Mouse (Mus musculus) hindbrain, embryonic 15.5 days (tissue): ENCODE measurements around the gene Slc17a2. TPM values are rescaled to one million over a fixed set of nuclear protein-coding genes. Genes with fewer than 3 reads are reported as not detected.
"Not testable (repeated sequence)": the region's sequence is repeated elsewhere in the genome, so short reads cannot be mapped to it uniquely, and the experiment has no call there.

Experiments
- ATAC-seq: fragments of 200-750 bp; cut with Nextera tagmentation; 2 replicates; pipeline ENCODE4 v1.8.0; 2017; ENCODE audit warnings: low read depth, moderate number of reproducible peaks, moderate TSS enrichment; ENCODE audit not compliant: low FRiP score
- H3K27ac ChIP-seq: fragments of 300-500 bp; sonication (generic); replicated peaks from 2 replicates; pipeline ENCODE4 v1.5.1; 2015; ENCODE audit warnings: mild to moderate bottlenecking, inconsistent platforms
- H3K27me3 ChIP-seq: fragments of 300-500 bp; sonication (generic); 2 replicates; pipeline ENCODE4 v1.6.1; 2015; ENCODE audit warnings: control low read depth, inconsistent platforms
- H3K36me3 ChIP-seq: fragments of 300-500 bp; sonication (generic); 2 replicates; pipeline ENCODE4 v1.6.1; 2015; ENCODE audit warnings: control low read depth, inconsistent platforms
- H3K4me1 ChIP-seq: fragments of 300-500 bp; sonication (generic); replicated peaks from 2 replicates; pipeline ENCODE4 v1.6.1; 2015; ENCODE audit warnings: control low read depth, inconsistent platforms
- H3K4me2 ChIP-seq: fragments of 300-500 bp; sonication (generic); 2 replicates; pipeline ENCODE4 v1.6.1; 2015; ENCODE audit warnings: moderate library complexity, mild to moderate bottlenecking, inconsistent platforms
- H3K4me3 ChIP-seq: fragments of 300-500 bp; sonication (generic); 2 replicates; pipeline ENCODE4 v1.5.1; 2015; ENCODE audit warnings: mild to moderate bottlenecking, inconsistent platforms
- H3K9ac ChIP-seq: fragments of 300-500 bp; sonication (generic); 2 replicates; pipeline ENCODE4 v1.6.1; 2015; ENCODE audit warnings: inconsistent platforms
- H3K9me3 ChIP-seq: fragments of 300-500 bp; sonication (generic); 2 replicates; pipeline ENCODE4 v1.6.1; 2016; ENCODE audit warnings: control low read depth, inconsistent platforms
- WGBS: fragments of 180-500 bp; shearing (Covaris S2); methylation state at CpG from one replicate; pipeline ENCODE4 v1.1.7; 2015; 5-methylcytosine and 5-hydroxymethylcytosine counted together
- polyA plus RNA-seq: library from polyadenylated mRNA; unstranded; fragments of >200 nt; fragmentation: Nextera tagmentation; extraction: Ambion mirVana; gene quantifications from 2 replicates; pipeline ENCODE4 v1.2.1, GENCODE M21; 2015

Gene Slc17a2
- polyA plus RNA-seq, 1 experiment from 2014 or later, result not detected

DNA sequence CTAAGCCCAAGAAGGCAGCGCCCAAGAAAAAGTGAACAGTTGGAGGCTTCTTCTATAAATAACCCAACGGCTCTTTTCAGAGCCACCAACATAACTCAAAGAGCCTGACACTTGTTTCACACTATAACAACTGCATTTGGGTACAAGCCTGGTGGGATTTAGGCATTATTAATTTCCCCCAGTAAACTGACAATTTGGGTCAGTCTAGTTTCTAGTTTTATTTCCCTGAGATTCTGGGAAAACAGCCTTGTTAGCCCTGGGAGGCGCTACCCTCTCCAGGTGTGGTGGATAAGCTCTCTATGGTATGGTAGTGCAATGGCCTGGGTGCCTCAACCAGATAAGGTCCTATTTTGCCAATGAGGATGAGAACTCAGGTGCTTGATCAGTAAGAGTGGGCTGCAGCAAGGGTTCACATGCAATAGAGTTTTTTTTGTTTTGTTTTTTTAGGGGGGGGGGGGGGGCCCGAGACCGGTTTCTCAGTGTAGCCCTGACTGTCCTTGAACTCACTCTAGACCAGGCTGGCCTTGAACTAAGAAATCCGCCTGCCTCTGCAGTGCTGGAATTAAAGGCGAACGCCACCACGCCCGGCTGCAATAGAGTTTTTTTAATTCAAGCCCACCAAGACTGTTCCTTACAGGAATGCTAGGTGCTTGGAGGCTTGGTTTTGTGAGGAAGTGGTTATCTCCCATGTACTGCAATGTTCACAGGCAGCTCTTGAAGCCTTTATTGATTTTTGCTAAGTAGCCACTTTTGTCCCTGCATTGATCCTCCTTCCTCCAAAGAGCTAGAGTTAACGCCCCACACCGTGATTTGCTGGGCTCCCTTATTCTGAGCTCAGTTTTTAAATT lies 42.2 kb upstream of the Slc17a2 start:
- Histone ChIP-seq H3K27ac (peak overlapping the region; percentile 87), H3K4me1 (peaks cover 31% of the 10 kb centered on the region), H3K4me2 (peak overlapping the region; percentile 87), H3K36me3 (no peaks in the 10 kb centered on the region), H3K4me3 (peak overlapping the region; percentile 56), H3K27me3 (no peaks in the 10 kb centered on the region), H3K9ac (peak overlapping the region; percentile 61; the same call in 1 of the 2 replicates), H3K9me3 (no peaks in the 10 kb centered on the region)
- 35% methylated on average over 12 of the region's 12 CpGs for WGBS
- no peak for ATAC-seq

GRCm38 (mm10) chr13:23765172-23765513 lies 41.6 kb upstream of the Slc17a2 start:
- Histone ChIP-seq H3K27me3 (no peaks in the 10 kb centered on the region), H3K4me3 (no peak overlapping the region), H3K36me3 (no peaks in the 10 kb centered on the region), H3K9ac (no peak overlapping the region), H3K4me1 (peaks cover 26% of the 10 kb centered on the region), H3K27ac (no peak overlapping the region), H3K9me3 (no peaks in the 10 kb centered on the region), H3K4me2 (no peak overlapping the region)
- WGBS, result 74% methylated on average over 1 of the region's 1 CpGs
- ATAC-seq, result no peak

DNA sequence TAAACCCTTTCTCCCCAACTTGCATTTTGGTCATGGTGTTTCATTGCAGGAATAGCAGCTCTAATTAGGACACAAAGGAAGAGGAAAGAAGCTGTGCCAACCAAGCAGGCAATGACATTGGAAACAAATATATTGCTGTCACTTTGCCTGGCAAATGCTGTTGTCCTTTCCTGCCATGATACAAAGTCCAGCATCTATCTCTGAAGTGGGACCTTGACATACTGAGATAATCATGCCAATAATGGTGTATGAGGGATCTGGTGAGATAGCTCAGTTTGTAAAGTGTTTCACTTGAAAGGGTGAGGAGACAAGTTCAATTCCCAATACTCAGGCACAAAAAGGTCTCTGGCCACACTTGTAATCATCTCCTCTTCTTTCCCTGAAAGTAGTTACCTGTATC lies 40.0 kb upstream of the Slc17a2 start:
- H3K9me3 ChIP-seq, result no peaks in the 10 kb centered on the region
- H3K4me1 ChIP-seq, result peaks cover 17% of the 10 kb centered on the region
- no peak overlapping the region for H3K27ac ChIP-seq
- no peak overlapping the region for H3K9ac ChIP-seq
- no peaks in the 10 kb centered on the region for H3K36me3 ChIP-seq
- H3K4me3 ChIP-seq, result no peak overlapping the region
- ATAC-seq, result no peak
- H3K27me3 ChIP-seq, result no peaks in the 10 kb centered on the region
- H3K4me2 ChIP-seq, result no peak overlapping the region

- 62% methylated on average over 5 of the region's 5 CpGs for WGBS
- ATAC-seq, result no peak
- H3K4me3 ChIP-seq, result no peak overlapping the region
These were observed 37.9 kb upstream of the Slc17a2 start for GRCm38 (mm10) chr13:23768834-23769397.

DNA sequence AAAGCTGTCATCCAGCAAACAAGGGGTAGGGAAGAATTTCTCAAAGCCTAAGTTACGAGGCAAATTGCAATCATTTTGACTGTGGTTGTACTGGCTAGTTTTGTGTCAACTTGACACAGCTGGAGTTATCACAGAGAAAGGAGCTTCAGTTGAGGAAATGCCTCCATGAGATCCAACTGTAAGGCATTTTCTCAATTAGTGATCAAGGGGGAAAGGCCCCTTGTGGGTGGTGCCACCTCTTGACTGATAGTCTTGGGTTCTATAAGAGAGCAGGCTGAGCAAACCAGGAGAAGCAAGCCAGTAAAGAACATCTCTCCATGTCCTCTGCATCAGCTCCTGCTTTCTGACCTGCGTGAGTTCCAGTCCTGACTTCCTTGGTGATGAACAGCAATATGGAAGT lies 37.2 kb upstream of the Slc17a2 start, which contains the start of gene Trim38:
Trim38 (plus strand) TSS at position 301 of the 400 bp plus-strand sequence.
- not testable (repeated sequence) for H3K4me1 ChIP-seq, H3K27me3 ChIP-seq, H3K9me3 ChIP-seq, H3K4me3 ChIP-seq, H3K27ac ChIP-seq, H3K4me2 ChIP-seq, H3K9ac ChIP-seq, ATAC-seq, H3K36me3 ChIP-seq
- WGBS, result 89% methylated on average over 2 of the region's 2 CpGs

More at GRCm38 (mm10) chr13:23768834-23769397, 37.9 kb upstream of the Slc17a2 start:
- no peaks in the 10 kb centered on the region for H3K36me3 ChIP-seq
- no peak overlapping the region for H3K9ac ChIP-seq
- no peaks in the 10 kb centered on the region for H3K27me3 ChIP-seq
- H3K4me1 ChIP-seq, result peaks cover 11% of the 10 kb centered on the region
- H3K27ac ChIP-seq, result no peak overlapping the region
- no peaks in the 10 kb centered on the region for H3K9me3 ChIP-seq
- no peak overlapping the region for H3K4me2 ChIP-seq

GRCm38 (mm10) chr13:23772561-23773313 lies 34.1 kb upstream of the Slc17a2 start:
- H3K27me3 ChIP-seq, result no peaks in the 10 kb centered on the region
- H3K4me3 ChIP-seq, result peak overlapping the region; percentile 4; the same call in 1 of the 2 replicates
- WGBS, result 26% methylated on average over 21 of the region's 21 CpGs

DNA sequence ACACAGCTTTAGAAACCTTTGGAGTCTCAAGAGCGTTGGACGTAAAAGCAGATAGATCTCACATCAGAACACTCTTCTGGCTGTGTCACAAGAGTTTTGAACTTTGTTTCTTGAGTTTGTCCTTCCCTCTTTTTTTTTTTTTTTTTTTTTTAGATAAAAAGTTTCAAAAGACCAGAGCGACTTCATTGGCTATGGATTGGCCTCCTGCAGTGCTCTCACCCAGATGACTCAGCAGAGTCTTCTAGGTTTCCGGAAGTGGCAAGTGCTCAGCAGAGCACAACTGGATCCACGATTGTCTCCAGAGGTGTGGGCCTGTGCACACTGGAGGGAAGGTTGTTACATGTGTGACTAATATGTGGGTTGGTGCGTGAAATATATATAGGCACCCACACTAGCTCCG lies 28.5 kb upstream of the Slc17a2 start:
- WGBS, result 91% methylated on average over 7 of the region's 7 CpGs
- Histone ChIP-seq H3K9me3 (no peaks in the 10 kb centered on the region), H3K4me2 (no peak overlapping the region), H3K27ac (no peak overlapping the region), H3K36me3 (no peaks in the 10 kb centered on the region), H3K4me3 (no peak overlapping the region), H3K9ac (no peak overlapping the region), H3K4me1 (no peaks in the 10 kb centered on the region), H3K27me3 (no peaks in the 10 kb centered on the region)
- ATAC-seq, result no peak

More at GRCm38 (mm10) chr13:23772561-23773313, 34.1 kb upstream of the Slc17a2 start:
- H3K4me1 ChIP-seq, result peaks cover 3% of the 10 kb centered on the region; the same call in 1 of the 2 replicates
- no peak overlapping the region for H3K9ac ChIP-seq
- H3K27ac ChIP-seq, result no peak overlapping the region
- no peaks in the 10 kb centered on the region for H3K36me3 ChIP-seq
- H3K4me2 ChIP-seq, result peak overlapping the region; percentile 49
- H3K9me3 ChIP-seq, result no peaks in the 10 kb centered on the region
- ATAC-seq, result peak; percentile 83

DNA sequence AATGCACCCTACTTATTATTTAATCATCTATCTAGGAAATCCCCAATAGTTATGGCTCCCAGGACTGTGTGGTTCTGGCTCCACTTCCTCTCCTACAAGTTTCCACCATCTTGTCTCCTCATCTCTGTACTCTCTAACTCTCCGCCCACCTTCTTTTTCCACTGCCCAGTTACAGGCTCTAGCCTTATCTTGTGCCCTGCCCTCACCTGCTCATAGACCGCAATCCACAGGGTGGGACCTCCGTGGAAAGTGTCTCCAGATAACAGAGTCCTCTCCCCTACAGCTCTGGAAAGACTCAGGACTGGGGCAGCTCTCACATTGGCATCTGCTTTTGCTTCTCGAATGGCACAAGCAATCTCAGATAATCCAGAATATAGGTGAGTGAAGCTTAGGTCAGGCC lies 27.8 kb upstream of the Slc17a2 start:
- Histone ChIP-seq H3K36me3 (no peaks in the 10 kb centered on the region), H3K4me1 (no peaks in the 10 kb centered on the region), H3K4me3 (no peak overlapping the region), H3K9me3 (no peaks in the 10 kb centered on the region), H3K27ac (no peak overlapping the region), H3K27me3 (no peaks in the 10 kb centered on the region), H3K4me2 (no peak overlapping the region), H3K9ac (no peak overlapping the region)
- ATAC-seq, result no peak
- WGBS, result 89% methylated on average over 4 of the region's 4 CpGs

DNA sequence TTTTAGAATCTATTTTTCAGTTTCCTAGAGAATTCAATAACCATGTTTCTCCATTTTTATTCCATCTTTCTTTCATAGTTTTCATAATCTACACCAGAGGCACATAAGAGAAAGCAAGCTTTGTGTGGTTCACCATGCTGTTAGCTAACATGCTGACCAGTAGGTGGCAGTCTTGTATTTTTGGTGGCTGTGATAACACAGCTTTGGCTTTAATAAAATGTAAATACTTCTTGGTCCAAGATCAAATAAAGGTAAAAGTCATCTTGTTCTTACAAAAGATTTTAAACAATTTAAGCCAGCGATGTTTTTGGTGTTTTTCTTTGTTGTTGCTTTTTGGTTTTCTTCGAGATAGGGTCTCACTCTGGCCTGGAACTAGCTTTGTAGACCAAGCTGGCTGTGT lies 14.3 kb upstream of the Slc17a2 start:
- WGBS, result 39% methylated on average over 2 of the region's 2 CpGs
- Histone ChIP-seq H3K4me3 (no peak overlapping the region), H3K27me3 (no peaks in the 10 kb centered on the region), H3K27ac (no peak overlapping the region), H3K4me1 (no peaks in the 10 kb centered on the region), H3K4me2 (no peak overlapping the region), H3K9ac (no peak overlapping the region), H3K36me3 (no peaks in the 10 kb centered on the region), H3K9me3 (no peaks in the 10 kb centered on the region)
- no peak for ATAC-seq

- no peak for ATAC-seq
- H3K4me1 ChIP-seq, result no peaks in the 10 kb centered on the region
These were observed 7.4 kb upstream of the Slc17a2 start for GRCm38 (mm10) chr13:23799405-23799804.

DNA sequence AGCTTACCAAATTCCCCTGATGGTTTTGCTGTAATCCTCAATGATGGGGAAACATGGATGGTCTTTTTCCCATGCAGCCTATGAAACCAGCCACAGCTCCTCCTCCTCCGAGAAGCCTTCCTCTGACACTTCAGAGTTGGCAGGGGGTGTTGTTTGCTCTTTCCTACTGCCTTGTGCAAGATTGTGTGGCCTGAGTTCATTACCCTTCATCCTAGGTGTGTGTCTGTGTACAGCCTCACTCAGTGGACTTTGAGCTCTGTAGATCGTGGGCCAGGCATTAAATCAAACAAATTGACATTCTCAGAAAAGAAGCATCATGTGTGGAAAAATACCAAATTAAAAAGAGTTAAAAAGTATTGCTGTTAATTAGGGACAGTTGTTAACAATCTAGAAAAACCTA lies 2.3 kb upstream of the Slc17a2 start:
- no peak for ATAC-seq
- H3K27ac ChIP-seq, result no peak overlapping the region
- no peaks in the 10 kb centered on the region for H3K4me1 ChIP-seq
- H3K4me2 ChIP-seq, result no peak overlapping the region
- H3K9ac ChIP-seq, result no peak overlapping the region
- 83% methylated on average over 2 of the region's 2 CpGs for WGBS
- no peaks in the 10 kb centered on the region for H3K9me3 ChIP-seq
- no peak overlapping the region for H3K4me3 ChIP-seq
- no peaks in the 10 kb centered on the region for H3K27me3 ChIP-seq
- H3K36me3 ChIP-seq, result no peaks in the 10 kb centered on the region

More at GRCm38 (mm10) chr13:23799405-23799804, 7.4 kb upstream of the Slc17a2 start:
- Histone ChIP-seq H3K4me3 (no peak overlapping the region), H3K9me3 (no peaks in the 10 kb centered on the region), H3K36me3 (no peaks in the 10 kb centered on the region), H3K27ac (no peak overlapping the region), H3K9ac (no peak overlapping the region), H3K27me3 (no peaks in the 10 kb centered on the region), H3K4me2 (no peak overlapping the region)
- 88% methylated on average over 5 of the region's 5 CpGs for WGBS

DNA sequence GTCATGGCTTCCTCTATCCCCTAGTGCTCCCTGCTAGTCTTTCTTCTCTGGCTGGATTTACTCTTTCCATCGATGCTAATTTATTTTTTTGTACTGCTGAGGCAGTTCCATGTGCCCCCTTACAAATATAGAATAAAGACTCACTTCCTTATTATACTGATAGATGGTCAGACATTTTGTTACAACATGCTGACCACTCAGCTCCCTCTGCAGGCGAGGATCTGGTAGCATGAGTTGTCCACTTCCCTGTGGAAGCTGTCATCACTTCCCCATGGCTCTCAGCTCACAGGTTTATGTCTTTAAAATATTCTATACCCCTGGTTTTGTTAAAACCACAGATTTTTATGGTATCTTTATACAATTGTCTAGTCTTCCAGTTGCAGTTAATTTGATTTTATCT lies 9.4 kb downstream of the Slc17a2 start:
- Histone ChIP-seq H3K4me1 (no peaks in the 10 kb centered on the region), H3K4me2 (no peak overlapping the region), H3K9me3 (no peaks in the 10 kb centered on the region), H3K9ac (no peak overlapping the region), H3K27me3 (no peaks in the 10 kb centered on the region), H3K36me3 (no peaks in the 10 kb centered on the region), H3K27ac (no peak overlapping the region), H3K4me3 (no peak overlapping the region)
- 72% methylated on average over 2 of the region's 2 CpGs for WGBS
- no peak for ATAC-seq
